Mouse (Mus musculus) lung, postnatal 0 days (tissue): ENCODE results near the gene Hectd2.

Experiments
- CTCF ChIP-seq: IDR thresholded peaks from 2 replicates; pipeline ENCODE4 v1.5.1; 2016; ENCODE audit warnings: antibody characterized with exemption, mild to moderate bottlenecking
- EP300 ChIP-seq: IDR thresholded peaks from 2 replicates; pipeline ENCODE4 v1.6.1; 2016; ENCODE audit warnings: antibody characterized with exemption, mild to moderate bottlenecking, control low read depth

DNA sequence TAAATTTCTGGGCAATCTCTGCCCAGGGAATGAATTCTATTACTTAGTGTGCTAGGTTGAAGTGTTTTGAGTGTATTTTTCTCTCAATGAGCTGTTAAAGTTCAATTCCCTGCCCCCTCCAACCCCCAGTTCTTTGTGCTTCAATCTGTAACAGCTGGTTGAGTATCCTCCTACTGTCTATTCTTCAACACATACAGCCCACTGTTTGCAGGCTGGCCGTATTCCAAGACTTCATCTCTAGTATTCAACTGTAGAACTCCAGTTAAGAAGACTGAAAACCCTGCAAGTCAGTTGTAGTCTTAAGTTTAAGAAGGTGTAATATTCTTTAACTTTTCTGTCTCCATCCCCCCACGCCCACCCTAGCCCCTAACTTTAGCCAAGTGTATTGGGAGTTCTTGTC is 10.0 kb downstream of the Hectd2 start:
- no peak for TF ChIP-seq CTCF
- no peak for TF ChIP-seq EP300
